Mouse (Mus musculus) large intestine, adult 2 months (tissue): ENCODE data around the gene Gm28168. TPM values are rescaled to one million over a fixed set of nuclear protein-coding genes. Genes with fewer than 3 reads are reported as not detected.
"Not testable (repeated sequence)": the region's sequence is repeated elsewhere in the genome, so short reads cannot be mapped to it uniquely, and the experiment has no call there.

Experiments
- DNase-seq: peaks from one replicate; pipeline ENCODE4 v3.0.0-alpha.2; 2012; ENCODE audit warnings: low read depth, low spot score
- WGBS: fragments of 180-500 bp; shearing (Covaris S2); methylation state at CpG from one replicate; pipeline ENCODE4 v1.1.7; 2018; 5-methylcytosine and 5-hydroxymethylcytosine counted together
- polyA plus RNA-seq: library from polyadenylated mRNA; depleted of rRNA; stranded (reverse); fragments of >200 nt; gene quantifications from 2 replicates; pipeline ENCODE4 v1.2.3, GENCODE M21; 2012; rRNA removed

Gene Gm28168
- polyA plus RNA-seq: not detected in 2 replicates

- 40% methylated on average over 1 of the region's 1 CpGs for WGBS
Observed at GRCm38 (mm10) chr1:117927715-117928114, at the start of gene Gm28168. Gene Gm28168 (plus strand): TSS chr1:117928015.

DNA sequence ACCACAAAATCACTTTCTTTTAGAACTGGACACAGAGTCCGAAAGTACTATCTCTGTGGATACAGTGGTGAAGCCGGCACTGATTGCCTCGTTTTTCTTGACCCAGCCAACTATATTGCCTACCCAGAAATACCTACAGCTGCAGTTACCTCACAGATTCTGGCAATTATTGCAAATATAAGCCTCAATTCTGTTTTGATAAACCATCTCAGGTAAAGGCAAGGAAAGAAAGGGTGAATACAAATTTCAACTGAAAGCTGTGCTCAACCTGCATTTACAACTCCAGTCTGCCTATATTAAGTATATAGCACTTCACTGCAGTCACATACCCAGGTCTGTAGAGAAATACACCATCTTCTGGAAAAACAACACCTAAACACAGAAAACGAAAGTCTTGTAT, 37.8 kb downstream of the Gm28168 start, which contains the start of gene Gm7145:
TSS of gene Gm7145 (plus strand) at position 301 of the 400 bp plus-strand sequence.
- no peak for DNase-seq
- 68% methylated on average over 4 of the region's 4 CpGs for WGBS

More at GRCm38 (mm10) chr1:117927715-117928114, at the start of gene Gm28168:
- not testable (repeated sequence) for DNase-seq

Other genes starting within 250 kb of the Gm28168 start
- not detected in 2 replicates for gene Gm28363, start 230.9 kb upstream of the Gm28168 start, polyA plus RNA-seq
- not detected in 2 replicates for gene B020011L13Rik, start 146.9 kb upstream of the Gm28168 start, polyA plus RNA-seq
- not detected in 2 replicates for gene Gm28360, start 97.9 kb upstream of the Gm28168 start, polyA plus RNA-seq
- not detected in 2 replicates for gene Gm7145, start 37.9 kb downstream of the Gm28168 start, polyA plus RNA-seq
- gene Gm29106, start 248.5 kb downstream of the Gm28168 start, polyA plus RNA-seq: not detected in 2 replicates